Mouse (Mus musculus) kidney, postnatal 0 days (tissue): ENCODE measurements around the gene Rsph6a. TPM values are rescaled to one million over a fixed set of nuclear protein-coding genes. Genes with fewer than 3 reads are reported as not detected.

Experiments
- ATAC-seq: fragments of 200-750 bp; cut with Nextera tagmentation; replicated peaks from 2 replicates; pipeline ENCODE4 v1.8.0; 2017; ENCODE audit warnings: low read depth, moderate number of reproducible peaks, moderate TSS enrichment, moderate library complexity; ENCODE audit not compliant: low FRiP score
- DNase-seq: peaks from one replicate; pipeline ENCODE4 v3.0.0-alpha.2; 2016; ENCODE audit warnings: low spot score
- H3K27ac ChIP-seq: fragments of 300-500 bp; sonication (generic); 2 replicates; pipeline ENCODE4 v1.5.1; 2014; ENCODE audit warnings: mild to moderate bottlenecking
- H3K27me3 ChIP-seq: fragments of 300-500 bp; sonication (generic); 2 replicates; pipeline ENCODE4 v1.6.1; 2014; ENCODE audit warnings: low read length, mixed read lengths; ENCODE audit not compliant: insufficient read depth
- H3K36me3 ChIP-seq: fragments of 300-500 bp; sonication (generic); 2 replicates; pipeline ENCODE4 v1.6.1; 2014; ENCODE audit warnings: low read length, mixed read lengths; ENCODE audit not compliant: insufficient read depth
- H3K4me1 ChIP-seq: fragments of 300-500 bp; sonication (generic); replicated peaks from 2 replicates; pipeline ENCODE4 v1.6.1; 2014; ENCODE audit warnings: antibody characterized with exemption, low read length, mixed read lengths; ENCODE audit not compliant: insufficient read depth
- H3K4me2 ChIP-seq: fragments of 300-500 bp; sonication (generic); 2 replicates; pipeline ENCODE4 v1.6.1; 2014; ENCODE audit warnings: mild to moderate bottlenecking, low read length, moderate library complexity, mixed read lengths
- H3K4me3 ChIP-seq: fragments of 300-500 bp; sonication (generic); replicated peaks from 2 replicates; pipeline ENCODE4 v1.5.1; 2014; ENCODE audit warnings: low read depth, low read length
- H3K9ac ChIP-seq: fragments of 300-500 bp; sonication (generic); 2 replicates; pipeline ENCODE4 v1.6.1; 2014; ENCODE audit warnings: low read depth, low read length
- H3K9me3 ChIP-seq: fragments of 300-500 bp; sonication (generic); replicated peaks from 2 replicates; pipeline ENCODE4 v1.6.1; 2016; ENCODE audit warnings: low read length, inconsistent platforms, mixed read lengths
- CTCF ChIP-seq: IDR thresholded peaks from 2 replicates; pipeline ENCODE4 v1.5.1; 2016; ENCODE audit warnings: antibody characterized with exemption, low read depth, mild to moderate bottlenecking, moderate library complexity
- WGBS: fragments of 180-500 bp; shearing (Covaris S2); extraction: QIAGEN DNeasy Blood & Tissue Kit; methylation state at CpG from one replicate; pipeline ENCODE4 v1.1.7; 2014; 5-methylcytosine and 5-hydroxymethylcytosine counted together
- polyA plus RNA-seq: library from polyadenylated mRNA; unstranded; fragments of >200 nt; fragmentation: Nextera tagmentation; extraction: Ambion mirVana; gene quantifications from 2 replicates; pipeline ENCODE4 v1.2.1, GENCODE M21; 2015

Gene Rsph6a
- polyA plus RNA-seq, 1 experiment from 2014 or later: not detected

GRCm38 (mm10) chr7:19097863-19098262, 43.4 kb downstream of the Rsph6a start:
- H3K9ac ChIP-seq: no peak overlapping the region
- no peak overlapping the region for H3K27ac ChIP-seq
- DNase-seq (no peak), ATAC-seq (no peak)
- H3K4me1 ChIP-seq: peaks cover 13% of the 10 kb centered on the region
- no peak for TF ChIP-seq CTCF
- no peaks in the 10 kb centered on the region for H3K9me3 ChIP-seq
- H3K36me3 ChIP-seq: no peaks in the 10 kb centered on the region
- no peak overlapping the region for H3K4me3 ChIP-seq
- no peak overlapping the region for H3K4me2 ChIP-seq
- no peaks in the 10 kb centered on the region for H3K27me3 ChIP-seq

GRCm38 (mm10) chr7:19098811-19099210, 44.3 kb downstream of the Rsph6a start:
- Histone ChIP-seq H3K4me3 (no peak overlapping the region), H3K27ac (no peak overlapping the region), H3K4me2 (no peak overlapping the region), H3K4me1 (peaks cover 13% of the 10 kb centered on the region), H3K9me3 (no peaks in the 10 kb centered on the region), H3K9ac (no peak overlapping the region), H3K36me3 (no peaks in the 10 kb centered on the region), H3K27me3 (no peaks in the 10 kb centered on the region)
- ATAC-seq: no peak
- TF ChIP-seq CTCF: no peak
- no peak for DNase-seq
- WGBS: 74% methylated on average over 7 of the region's 7 CpGs

- Histone ChIP-seq H3K9ac (no peak overlapping the region), H3K4me3 (no peak overlapping the region), H3K27me3 (no peaks in the 10 kb centered on the region), H3K9me3 (no peaks in the 10 kb centered on the region), H3K36me3 (no peaks in the 10 kb centered on the region), H3K4me2 (no peak overlapping the region), H3K27ac (no peak overlapping the region), H3K4me1 (peaks cover 13% of the 10 kb centered on the region)
- DNase-seq: no peak
- 67% methylated on average over 1 of the region's 1 CpGs for WGBS
- TF ChIP-seq CTCF: no peak
- ATAC-seq: no peak
Measured at GRCm38 (mm10) chr7:19100290-19100689, 45.8 kb downstream of the Rsph6a start.

- H3K9ac ChIP-seq: no peak overlapping the region
- H3K27ac ChIP-seq: no peak overlapping the region
- no peaks in the 10 kb centered on the region for H3K36me3 ChIP-seq
- ATAC-seq (no peak), DNase-seq (no peak)
- TF ChIP-seq CTCF: no peak
- H3K4me3 ChIP-seq: no peak overlapping the region
- no peak overlapping the region for H3K4me2 ChIP-seq
- H3K27me3 ChIP-seq: no peaks in the 10 kb centered on the region
- H3K4me1 ChIP-seq: no peaks in the 10 kb centered on the region
- H3K9me3 ChIP-seq: no peaks in the 10 kb centered on the region
Measured at GRCm38 (mm10) chr7:19103741-19104140, 49.3 kb downstream of the Rsph6a start.

- Histone ChIP-seq H3K27ac (no peak overlapping the region), H3K4me1 (no peaks in the 10 kb centered on the region), H3K4me2 (no peak overlapping the region), H3K4me3 (no peak overlapping the region), H3K9ac (no peak overlapping the region), H3K27me3 (no peaks in the 10 kb centered on the region), H3K36me3 (no peaks in the 10 kb centered on the region), H3K9me3 (no peaks in the 10 kb centered on the region)
- ATAC-seq: no peak
- WGBS: 87% methylated on average over 2 of the region's 2 CpGs
- no peak for TF ChIP-seq CTCF
- no peak for DNase-seq
Measured at GRCm38 (mm10) chr7:19104486-19104885, 50.0 kb downstream of the Rsph6a start.

DNA sequence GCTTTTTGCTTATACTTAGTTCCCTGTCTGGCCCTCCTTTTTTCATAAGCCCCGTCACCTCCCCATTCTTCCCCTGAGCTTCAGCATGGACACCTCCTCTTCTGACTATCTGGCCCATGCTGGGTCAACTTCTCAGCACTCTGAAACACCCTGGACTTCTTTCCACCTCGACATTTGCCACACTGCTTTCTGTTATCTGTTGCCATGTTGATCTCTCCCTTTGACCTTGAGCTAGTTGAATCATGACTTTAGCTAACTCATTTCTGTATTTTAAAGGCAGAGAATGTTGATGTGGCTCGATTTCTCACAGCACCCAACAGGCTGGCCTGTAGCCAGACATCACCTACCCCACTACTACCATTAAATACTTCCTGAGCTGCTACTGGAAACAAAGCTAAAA, 52.9 kb downstream of the Rsph6a start:
- TF ChIP-seq CTCF: no peak
- Histone ChIP-seq H3K9me3 (no peaks in the 10 kb centered on the region), H3K27me3 (no peaks in the 10 kb centered on the region), H3K4me1 (no peaks in the 10 kb centered on the region), H3K36me3 (no peaks in the 10 kb centered on the region), H3K27ac (no peak overlapping the region), H3K4me2 (no peak overlapping the region), H3K4me3 (no peak overlapping the region), H3K9ac (no peak overlapping the region)
- ATAC-seq: no peak
- WGBS: 54% methylated on average over 3 of the region's 3 CpGs
- no peak for DNase-seq

GRCm38 (mm10) chr7:19109565-19109964, 55.1 kb downstream of the Rsph6a start:
- WGBS: 74% methylated on average over 1 of the region's 1 CpGs
- ATAC-seq: no peak
- Histone ChIP-seq H3K27me3 (no peaks in the 10 kb centered on the region), H3K4me2 (no peak overlapping the region), H3K9ac (no peak overlapping the region), H3K27ac (no peak overlapping the region), H3K4me3 (no peak overlapping the region), H3K4me1 (no peaks in the 10 kb centered on the region), H3K36me3 (no peaks in the 10 kb centered on the region), H3K9me3 (no peaks in the 10 kb centered on the region)
- no peak for TF ChIP-seq CTCF
- DNase-seq: no peak
